Mouse (Mus musculus) cerebellum, adult 18-20 months (tissue): ENCODE measurements at regions not wholly inside any gene's neighbourhood (a gene's known extent, or its start where the extent isn't known, plus 50 kb on each side); places are given as distances from the start of the nearest gene placed in this dataset.

Experiments
- DNase-seq, 2 experiments: peaks; one replicate each; pipeline ENCODE4 v3.0.0; 2021

DNA sequence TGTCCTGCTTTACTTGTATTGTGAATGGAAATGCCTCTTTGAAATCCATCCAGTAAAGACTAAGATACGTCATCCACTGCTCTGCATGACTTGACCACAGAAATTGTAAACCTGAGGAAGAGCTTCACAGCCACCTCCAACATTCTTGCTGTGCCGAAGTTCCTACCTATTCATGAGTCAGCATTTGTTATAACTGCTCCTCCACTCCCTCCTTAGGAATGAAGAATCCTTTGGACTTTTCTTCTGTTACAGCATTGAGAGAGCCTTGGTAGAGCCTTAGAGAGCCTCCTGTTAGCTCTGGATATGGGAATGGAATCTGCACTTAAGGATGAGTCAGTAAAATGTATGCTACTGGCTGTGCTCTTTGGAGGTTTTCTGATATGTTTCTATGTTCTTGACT, 750.5 kb upstream of the Gcfc2 start:
- no peak for DNase-seq

- DNase-seq = no peak
These were observed 733.3 kb upstream of the Gcfc2 start for GRCm38 (mm10) chr6:81190218-81190617.

DNA sequence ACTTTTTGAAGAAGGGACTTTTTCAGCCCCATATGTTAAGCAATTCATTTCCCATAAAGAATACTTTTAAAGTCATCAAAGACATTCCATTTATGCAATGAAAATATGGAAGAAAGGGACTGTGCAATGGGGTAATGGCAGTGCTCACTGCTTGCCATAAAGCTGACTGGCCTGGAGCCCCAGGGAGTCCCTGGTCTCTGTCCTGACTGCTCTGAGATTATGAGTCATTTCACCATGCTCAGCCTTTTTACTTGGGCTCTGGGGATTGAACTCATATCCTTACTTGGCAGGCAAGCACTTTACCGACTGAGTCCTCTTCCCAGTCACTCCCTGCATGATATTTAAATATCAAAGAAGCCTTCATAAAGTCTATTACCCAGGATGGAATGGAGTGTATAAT, 712.9 kb upstream of the Gcfc2 start:
- DNase-seq = no peak

- DNase-seq = no peak
These were observed 692.7 kb upstream of the Gcfc2 start for GRCm38 (mm10) chr6:81230747-81231146.

- DNase-seq = peak in 1 of 2 experiments; percentile 3
These were observed 663.6 kb upstream of the Gcfc2 start for GRCm38 (mm10) chr6:81259878-81260277.
